Mouse (Mus musculus) spleen, postnatal 14 days (tissue): ENCODE measurements around the gene Pcyox1.
"Not testable (repeated sequence)": the region's sequence is repeated elsewhere in the genome, so short reads cannot be mapped to it uniquely, and the experiment has no call there.

ENCODE experiments used
- DNase-seq, 2 experiments: peaks; one replicate each; pipeline ENCODE4 v3.0.0; 2021 to 2022; ENCODE audit warnings: low spot score in 2 of 2

Gene Pcyox1

GRCm38 (mm10) chr6:86366125-86366852, 30.7 kb downstream of the Pcyox1 start:
- no peak for DNase-seq

DNA sequence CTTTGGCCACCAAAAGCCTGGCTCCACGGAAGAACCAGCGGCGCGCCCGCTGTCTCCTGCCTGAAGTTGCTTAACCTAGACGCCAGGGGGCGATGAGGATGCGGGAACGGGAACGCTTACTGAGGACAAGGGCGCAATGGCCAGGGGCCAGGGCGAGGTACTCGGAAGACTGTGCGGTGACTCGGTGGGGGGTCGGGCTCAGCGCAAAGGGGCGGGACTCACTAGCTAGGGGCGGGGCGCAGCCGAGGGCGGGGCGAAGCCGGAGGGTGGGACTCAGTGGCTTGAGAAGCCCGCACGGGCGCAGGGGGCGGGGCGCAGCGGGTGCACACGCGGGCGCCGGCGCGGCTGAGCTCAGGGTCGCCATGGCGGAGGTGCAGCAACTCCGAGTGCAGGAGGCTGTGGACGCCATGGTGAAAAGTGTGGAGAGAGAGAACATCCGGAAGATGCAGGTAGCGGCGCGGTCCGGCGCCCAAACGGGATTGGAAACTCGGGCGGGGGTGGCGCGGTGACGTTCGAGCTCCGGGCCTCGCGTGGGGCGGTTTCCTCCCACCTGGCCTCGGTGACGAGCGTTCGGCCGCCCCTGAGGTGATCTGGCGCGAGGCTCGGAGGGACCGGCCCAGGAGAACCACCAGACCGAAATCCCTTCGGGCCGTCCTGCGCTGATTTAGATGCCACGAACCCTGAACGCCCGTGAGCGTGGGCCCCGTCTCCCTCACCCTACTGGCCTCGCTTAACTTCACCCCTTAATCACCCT, 31.4 kb downstream of the Pcyox1 start, which contains the start of gene Fam136a:
Gene Fam136a (plus strand): TSS at position 276 of the 754 bp plus-strand sequence.
- peak; percentile 86 to 94 for DNase-seq

- peak; percentile 54 to 75 for DNase-seq
Measured at GRCm38 (mm10) chr6:86364442-86365141, 32.4 kb downstream of the Pcyox1 start.

- DNase-seq, result no peak
Measured at GRCm38 (mm10) chr6:86361373-86361772, 35.6 kb downstream of the Pcyox1 start.

DNA sequence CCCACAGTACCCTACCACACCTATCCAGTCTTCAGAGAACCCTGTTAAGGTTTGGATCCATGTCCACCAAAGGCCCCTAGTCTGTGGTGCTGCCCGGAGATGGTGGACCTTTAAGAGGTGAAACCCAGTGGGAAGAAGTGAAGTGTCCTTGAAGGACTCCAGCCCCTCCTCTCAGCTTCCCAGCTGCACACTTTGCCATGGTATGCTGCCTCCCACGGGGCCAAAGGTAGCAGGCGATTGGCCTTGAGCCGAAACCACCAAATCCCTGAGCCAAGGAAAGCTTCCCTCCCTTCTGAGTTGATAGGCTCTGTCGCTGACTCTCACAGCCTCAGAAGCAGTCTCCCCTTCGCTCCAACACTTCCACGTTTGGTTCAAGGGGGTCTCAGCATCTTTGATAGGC, 36.3 kb downstream of the Pcyox1 start:
- no peak for DNase-seq

DNA sequence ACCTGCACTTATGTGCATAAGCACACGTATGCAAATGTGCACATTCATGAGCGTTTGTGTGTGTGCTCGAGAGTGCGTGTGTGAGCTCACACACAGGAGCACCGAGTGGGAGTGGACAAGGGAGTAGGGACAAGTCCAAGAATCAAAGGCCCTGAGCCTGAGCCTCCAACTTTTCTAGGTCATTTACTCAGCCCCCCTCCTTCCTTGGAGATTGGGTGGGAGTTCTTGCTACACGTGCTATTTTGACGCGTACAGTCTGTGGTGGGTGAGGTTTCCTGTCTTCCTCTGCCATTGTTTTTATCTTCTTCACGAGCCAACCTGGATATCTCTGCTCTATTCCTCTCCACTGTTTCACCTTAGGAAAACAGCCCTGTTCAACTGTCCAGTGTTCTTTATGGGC, 40.0 kb downstream of the Pcyox1 start:
- no peak for DNase-seq

GRCm38 (mm10) chr6:86354948-86355347, 42.0 kb downstream of the Pcyox1 start:
- DNase-seq, result no peak

- DNase-seq, result no peak
Measured at GRCm38 (mm10) chr6:86349257-86349656, 47.7 kb downstream of the Pcyox1 start.

GRCm38 (mm10) chr6:86346063-86346462, 50.9 kb downstream of the Pcyox1 start:
- no peak for DNase-seq

DNA sequence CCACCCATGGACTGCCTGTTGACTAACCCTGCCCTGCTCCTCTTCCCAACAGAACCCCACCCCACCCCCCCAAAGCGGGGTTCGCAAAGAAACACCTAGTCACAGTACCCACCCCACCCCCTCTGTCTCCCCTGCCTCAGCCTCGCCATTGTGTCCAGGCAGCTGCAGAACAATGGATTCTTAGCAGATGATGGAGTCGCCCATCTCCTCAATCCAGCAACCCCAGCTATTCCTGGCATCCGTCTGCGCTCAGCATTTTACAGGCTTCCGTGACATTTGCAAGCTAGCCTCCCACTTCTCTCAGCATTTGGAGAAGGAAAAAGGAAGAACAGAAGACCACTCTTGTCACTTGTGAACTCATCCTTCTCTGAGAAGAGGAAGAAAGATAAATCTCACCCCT, 53.3 kb downstream of the Pcyox1 start:
- DNase-seq, result no peak

- DNase-seq, result not testable (repeated sequence)
Measured at GRCm38 (mm10) chr6:86336340-86336739, 60.6 kb downstream of the Pcyox1 start.
